Mouse (Mus musculus): ENCODE measurements at regions not wholly inside any gene's neighbourhood (a gene's known extent, or its start where the extent isn't known, plus 50 kb on each side); places are given as distances from the start of the nearest gene placed in this dataset.

DNA sequence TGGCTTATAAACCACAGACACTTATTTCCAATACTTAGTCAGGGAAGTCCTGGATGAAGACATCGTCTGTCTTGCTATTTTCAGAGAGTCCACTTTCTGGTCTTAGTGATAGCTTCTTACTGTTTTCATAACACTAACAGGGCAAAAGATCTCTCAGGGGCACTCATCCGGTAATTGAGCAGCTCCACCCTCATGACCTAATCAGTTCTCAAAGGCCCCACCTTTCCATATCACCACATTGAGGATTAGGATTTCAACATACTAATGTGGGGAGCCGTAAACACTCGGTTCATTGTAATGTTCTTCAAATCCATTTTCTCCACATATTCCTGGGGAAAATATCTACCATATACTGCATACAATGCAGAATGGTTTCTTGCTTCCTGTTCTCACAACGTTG lies 318.8 kb upstream of the Klf4 start:
- WGBS, result 83% methylated on average over 5 of the region's 5 CpGs
- H3K27ac ChIP-seq (replicated peaks; ENCODE audit: low read depth, low read length), result no peak overlapping the region
- DNase-seq (ENCODE audit: low spot score) (no peak), ATAC-seq (ENCODE audit: low FRiP score, low read depth) (no peak)
- no peak for TF ChIP-seq POLR2A (IDR thresholded peaks at IDR 0.05; ENCODE audit: borderline replicate concordance, extremely low read depth, insufficient read depth, insufficient read length)
- no peaks in the 10 kb centered on the region for H3K9me3 ChIP-seq (ENCODE audit: control insufficient read depth, low read length)
- H3K36me3 ChIP-seq (ENCODE audit: control insufficient read depth, insufficient read depth, low read length), result no peaks in the 10 kb centered on the region
- no peaks in the 10 kb centered on the region for H3K4me1 ChIP-seq (ENCODE audit: control insufficient read depth, insufficient read depth, low read length)
- no peak overlapping the region for H3K4me2 ChIP-seq (replicated peaks; ENCODE audit: low read depth, low read length, severe bottlenecking)
- H3K4me3 ChIP-seq (replicated peaks; ENCODE audit: low read length), result no peak overlapping the region
- H3K9ac ChIP-seq (ENCODE audit: low read depth, low read length, severe bottlenecking), result no peak overlapping the region
- H3K27me3 ChIP-seq (ENCODE audit: control insufficient read depth, insufficient read depth, low read length), result no peaks in the 10 kb centered on the region

DNA sequence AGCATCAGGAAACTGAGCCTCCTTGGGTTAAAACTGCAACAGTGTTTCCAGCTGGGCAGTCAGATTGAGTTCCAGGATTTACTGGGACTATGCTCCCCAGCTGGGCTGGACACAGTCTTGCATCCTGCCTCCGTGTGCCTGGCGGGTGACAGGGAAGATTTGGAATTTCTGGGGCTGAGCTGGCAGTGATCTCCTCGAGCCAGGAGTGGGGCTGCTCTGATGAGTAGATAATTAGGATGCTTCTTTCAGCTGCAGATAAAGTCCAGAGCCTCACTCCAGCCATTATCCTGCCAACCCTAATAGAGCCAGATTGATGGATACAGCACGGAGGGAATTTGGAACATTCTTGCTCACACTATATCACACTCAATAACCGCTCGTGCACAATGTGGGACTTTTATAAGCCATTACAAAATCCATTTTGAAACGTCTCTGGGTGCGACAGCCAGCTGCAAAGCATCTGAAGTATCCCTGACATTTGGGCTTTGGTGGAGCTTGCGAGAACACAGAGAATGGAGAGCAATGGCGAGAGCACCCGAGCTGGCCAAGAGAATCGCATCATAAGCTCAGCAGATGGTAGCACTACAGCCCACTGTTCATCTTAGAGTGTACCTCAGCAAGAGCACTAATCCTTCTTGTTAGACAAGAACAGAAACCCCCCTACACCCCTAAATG lies 311.6 kb upstream of the Klf4 start:
- peaks cover 12% of the 10 kb centered on the region for H3K4me1 ChIP-seq (ENCODE audit: control insufficient read depth, insufficient read depth, low read length)
- WGBS, result 21% methylated on average over 12 of the region's 12 CpGs
- DNase-seq (ENCODE audit: low spot score) (peak; percentile 47), ATAC-seq (ENCODE audit: low FRiP score, low read depth) (peak; percentile 54)
- H3K4me2 ChIP-seq (replicated peaks; ENCODE audit: low read depth, low read length, severe bottlenecking), result no peak overlapping the region
- H3K27ac ChIP-seq (replicated peaks; ENCODE audit: low read depth, low read length), result 0 out of 2 replicates have a peak overlapping the region, but pooled peaks have one; percentile 16
- no peak overlapping the region for H3K9ac ChIP-seq (ENCODE audit: low read depth, low read length, severe bottlenecking)
- no peak overlapping the region for H3K4me3 ChIP-seq (replicated peaks; ENCODE audit: low read length)
- H3K9me3 ChIP-seq (ENCODE audit: control insufficient read depth, low read length), result no peaks in the 10 kb centered on the region
- H3K27me3 ChIP-seq (ENCODE audit: control insufficient read depth, insufficient read depth, low read length), result no peaks in the 10 kb centered on the region
- H3K36me3 ChIP-seq (ENCODE audit: control insufficient read depth, insufficient read depth, low read length), result no peaks in the 10 kb centered on the region
- no peak for TF ChIP-seq POLR2A (IDR thresholded peaks at IDR 0.05; ENCODE audit: borderline replicate concordance, extremely low read depth, insufficient read depth, insufficient read length)

DNA sequence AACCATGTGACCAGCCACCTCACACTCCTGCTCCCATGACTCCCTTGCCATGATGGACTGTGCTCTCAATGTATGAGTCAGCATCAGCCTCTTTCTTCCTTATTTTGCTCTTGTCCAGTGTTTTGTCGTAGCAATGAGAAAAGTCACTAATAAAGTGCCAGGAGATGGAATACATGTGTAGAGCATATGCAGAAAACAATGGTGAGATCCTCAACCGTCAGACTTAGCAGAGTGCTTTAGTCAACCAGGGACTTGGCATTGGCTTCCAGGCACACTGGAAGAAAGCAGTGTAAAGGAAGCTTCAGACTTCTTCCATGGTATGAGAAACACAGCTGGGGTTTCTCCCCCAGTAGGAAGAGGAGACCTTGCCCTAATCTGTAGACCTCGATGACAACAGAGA lies 306.3 kb upstream of the Klf4 start:
- DNase-seq (ENCODE audit: low spot score) (no peak), ATAC-seq (ENCODE audit: low FRiP score, low read depth) (no peak)
- Histone ChIP-seq H3K27me3 (ENCODE audit: control insufficient read depth, insufficient read depth, low read length) (no peaks in the 10 kb centered on the region), H3K27ac (replicated peaks; ENCODE audit: low read depth, low read length) (no peak overlapping the region), H3K9ac (ENCODE audit: low read depth, low read length, severe bottlenecking) (no peak overlapping the region), H3K9me3 (ENCODE audit: control insufficient read depth, low read length) (no peaks in the 10 kb centered on the region), H3K4me1 (ENCODE audit: control insufficient read depth, insufficient read depth, low read length) (peaks cover 7% of the 10 kb centered on the region; the same call in 1 of the 2 replicates), H3K36me3 (ENCODE audit: control insufficient read depth, insufficient read depth, low read length) (no peaks in the 10 kb centered on the region), H3K4me3 (replicated peaks; ENCODE audit: low read length) (no peak overlapping the region), H3K4me2 (replicated peaks; ENCODE audit: low read depth, low read length, severe bottlenecking) (no peak overlapping the region)
- TF ChIP-seq POLR2A (IDR thresholded peaks at IDR 0.05; ENCODE audit: borderline replicate concordance, extremely low read depth, insufficient read depth, insufficient read length), result no peak
- WGBS, result 76% methylated on average over 3 of the region's 3 CpGs

DNA sequence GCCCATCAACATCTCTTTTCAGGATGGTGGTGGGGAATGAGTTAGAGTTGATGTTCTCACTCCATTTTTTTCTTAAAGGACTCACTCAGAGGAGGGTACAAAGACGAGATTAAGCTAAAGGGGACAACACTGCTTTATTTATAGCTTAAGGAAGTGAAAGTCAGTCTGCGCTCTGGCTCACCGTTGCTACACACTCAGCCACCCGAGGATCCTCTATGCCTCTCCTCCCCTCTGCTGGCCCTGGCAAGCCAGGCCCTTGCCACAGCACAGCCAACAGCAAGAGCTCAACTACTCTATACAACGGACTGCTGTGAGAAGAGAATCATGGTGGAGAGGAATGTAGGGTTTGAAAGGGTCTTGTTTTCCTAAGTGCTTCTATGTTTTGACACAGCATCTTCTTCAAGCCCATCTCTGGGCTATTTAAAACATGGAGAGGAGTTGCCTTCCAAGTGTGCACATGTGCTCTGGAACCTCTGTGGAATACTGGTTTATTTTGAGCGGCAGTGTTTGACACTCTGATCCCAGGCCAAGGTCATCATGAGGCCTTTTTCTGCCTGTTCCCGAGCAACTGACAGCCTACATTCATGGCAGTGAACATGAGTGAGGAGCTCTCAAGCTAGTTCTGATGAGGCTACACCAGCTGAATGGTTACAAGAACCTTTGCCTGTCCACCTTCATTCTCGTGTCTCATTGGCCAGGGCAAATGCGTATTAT lies 291.9 kb upstream of the Klf4 start:
- Histone ChIP-seq H3K9me3 (ENCODE audit: control insufficient read depth, low read length) (no peaks in the 10 kb centered on the region), H3K27ac (replicated peaks; ENCODE audit: low read depth, low read length) (no peak overlapping the region), H3K4me2 (replicated peaks; ENCODE audit: low read depth, low read length, severe bottlenecking) (no peak overlapping the region), H3K4me1 (ENCODE audit: control insufficient read depth, insufficient read depth, low read length) (no peaks in the 10 kb centered on the region), H3K4me3 (replicated peaks; ENCODE audit: low read length) (no peak overlapping the region), H3K9ac (ENCODE audit: low read depth, low read length, severe bottlenecking) (no peak overlapping the region), H3K27me3 (ENCODE audit: control insufficient read depth, insufficient read depth, low read length) (no peaks in the 10 kb centered on the region), H3K36me3 (ENCODE audit: control insufficient read depth, insufficient read depth, low read length) (no peaks in the 10 kb centered on the region)
- no peak for TF ChIP-seq POLR2A (IDR thresholded peaks at IDR 0.05; ENCODE audit: borderline replicate concordance, extremely low read depth, insufficient read depth, insufficient read length)
- 83% methylated on average over 9 of the region's 9 CpGs for WGBS
- no peak for ATAC-seq (ENCODE audit: low FRiP score, low read depth)
- DNase-seq (ENCODE audit: low spot score), result no peak

DNA sequence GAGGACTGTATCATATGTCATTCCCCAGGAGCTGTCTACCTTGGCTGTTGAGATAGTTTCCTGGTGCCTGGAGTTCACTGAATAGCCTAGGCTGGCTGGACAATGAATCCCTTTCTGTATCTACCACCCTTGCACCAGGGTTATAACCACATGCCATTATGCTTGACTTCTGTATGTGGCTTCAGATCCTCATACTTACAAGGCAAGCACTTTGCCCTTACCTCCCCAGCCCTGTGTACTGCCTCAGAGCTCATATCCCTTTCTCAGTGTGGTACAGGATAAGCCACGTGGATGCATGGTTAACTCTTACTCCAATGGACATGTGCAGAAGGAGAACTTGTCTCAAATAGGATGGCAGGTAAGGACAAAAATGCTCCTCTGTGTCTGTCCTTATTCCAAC lies 291.3 kb upstream of the Klf4 start:
- Histone ChIP-seq H3K4me3 (replicated peaks; ENCODE audit: low read length) (no peak overlapping the region), H3K27me3 (ENCODE audit: control insufficient read depth, insufficient read depth, low read length) (no peaks in the 10 kb centered on the region), H3K27ac (replicated peaks; ENCODE audit: low read depth, low read length) (no peak overlapping the region), H3K9ac (ENCODE audit: low read depth, low read length, severe bottlenecking) (no peak overlapping the region), H3K9me3 (ENCODE audit: control insufficient read depth, low read length) (no peaks in the 10 kb centered on the region), H3K4me1 (ENCODE audit: control insufficient read depth, insufficient read depth, low read length) (no peaks in the 10 kb centered on the region), H3K36me3 (ENCODE audit: control insufficient read depth, insufficient read depth, low read length) (no peaks in the 10 kb centered on the region), H3K4me2 (replicated peaks; ENCODE audit: low read depth, low read length, severe bottlenecking) (no peak overlapping the region)
- no peak for DNase-seq (ENCODE audit: low spot score)
- no peak for TF ChIP-seq POLR2A (IDR thresholded peaks at IDR 0.05; ENCODE audit: borderline replicate concordance, extremely low read depth, insufficient read depth, insufficient read length)
- no peak for ATAC-seq (ENCODE audit: low FRiP score, low read depth)
- 81% methylated on average over 1 of the region's 1 CpGs for WGBS

Measured in limb, embryonic 14.5 days (tissue).